Mouse (Mus musculus): ENCODE measurements around the gene Nsf.
A peak's percentile ranks its signal among the peaks of the same experiment; 100 is the strongest.

The Nsf gene

DNA sequence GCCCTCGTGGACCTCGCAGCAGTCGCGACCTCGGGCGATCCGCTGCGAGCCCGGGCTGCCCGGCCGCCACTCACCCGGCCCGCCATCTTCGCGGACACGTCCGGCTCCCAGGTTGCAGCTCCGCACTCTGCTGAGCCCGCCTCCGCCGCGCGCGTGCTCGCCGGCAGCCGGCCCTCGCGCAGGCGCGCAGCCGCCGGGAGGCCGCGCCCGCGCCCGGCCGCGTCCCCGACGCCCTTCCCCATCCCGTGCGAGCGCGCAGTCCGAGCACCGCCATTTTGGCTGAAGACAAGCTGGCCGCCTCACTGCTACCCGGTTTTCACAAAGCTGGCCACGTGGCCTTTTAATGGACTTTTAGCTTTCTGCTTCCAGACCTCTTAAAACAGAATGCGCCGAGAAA lies at the start of gene Nsf:
TSS of gene Nsf (minus strand) at position 161 of the 397 bp plus-strand sequence.
- peak; percentile 86 for DNase-seq

DNA sequence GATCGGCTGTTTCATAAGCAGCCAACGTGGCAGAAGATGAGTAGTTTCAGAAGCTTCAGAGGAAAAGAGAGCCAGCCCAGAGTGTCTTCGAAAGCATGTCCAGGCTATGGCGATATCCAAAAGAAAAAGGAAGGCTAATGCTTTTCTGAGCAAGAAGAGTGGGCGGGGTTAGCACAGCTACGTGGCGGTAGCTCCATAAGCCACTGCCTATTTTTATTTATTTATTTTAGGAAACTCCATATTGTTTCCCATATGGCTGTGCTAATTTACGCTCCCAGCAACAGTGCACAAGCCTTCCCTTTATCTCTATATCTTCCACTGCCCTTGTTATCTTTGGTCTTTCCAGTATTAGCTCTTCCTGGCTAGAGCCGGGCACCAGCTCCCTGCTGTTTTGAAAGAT lies 49.5 kb upstream of the Nsf start:
- no peak for DNase-seq

DNA sequence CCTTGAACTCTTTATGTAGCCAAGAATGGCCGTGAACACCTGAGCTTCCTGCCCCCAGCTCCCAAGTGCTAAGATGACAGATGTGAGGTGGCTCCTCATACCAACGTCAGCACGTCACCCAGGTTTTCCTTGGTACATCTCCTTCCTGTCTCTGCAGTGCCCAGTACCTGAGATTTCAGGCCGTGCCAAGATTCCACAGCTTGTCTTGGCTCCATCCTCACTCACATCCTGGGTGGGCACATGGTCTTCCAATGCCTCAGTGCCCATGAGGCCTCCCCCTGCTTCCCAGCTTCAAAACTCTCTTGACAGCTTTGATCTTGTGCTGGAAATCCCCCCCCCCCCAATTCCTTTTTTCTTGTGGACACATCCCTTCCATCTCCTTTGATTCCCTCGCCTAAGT lies 48.3 kb upstream of the Nsf start:
- DNase-seq: no peak

DNA sequence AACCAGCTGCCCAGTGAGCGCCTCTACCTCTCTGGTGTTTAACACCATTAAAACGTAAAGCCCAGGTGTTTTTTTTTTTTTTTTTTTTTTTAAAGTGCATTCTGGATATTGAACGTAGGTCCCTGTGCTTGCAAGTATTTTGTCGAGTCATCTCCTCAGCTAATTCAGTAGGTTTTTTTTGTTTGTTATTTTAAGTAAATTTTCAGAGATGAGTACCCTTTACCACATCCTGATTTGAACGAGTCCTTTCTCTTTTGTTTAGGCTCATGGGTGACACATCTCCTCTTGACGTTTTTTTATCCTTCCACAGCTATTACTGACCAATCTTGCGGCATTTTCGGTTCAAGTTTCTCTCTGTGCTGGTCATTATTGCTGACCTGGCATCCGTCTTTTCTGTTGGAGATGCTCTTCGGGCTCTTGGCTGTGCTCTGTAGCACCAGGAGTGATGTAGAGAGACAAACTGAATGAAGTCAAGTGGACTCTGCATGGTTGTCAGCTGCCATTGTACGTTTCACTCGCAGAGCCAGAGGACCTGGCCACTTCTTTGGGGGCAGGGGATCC lies 47.6 kb upstream of the Nsf start:
- no peak for DNase-seq

DNA sequence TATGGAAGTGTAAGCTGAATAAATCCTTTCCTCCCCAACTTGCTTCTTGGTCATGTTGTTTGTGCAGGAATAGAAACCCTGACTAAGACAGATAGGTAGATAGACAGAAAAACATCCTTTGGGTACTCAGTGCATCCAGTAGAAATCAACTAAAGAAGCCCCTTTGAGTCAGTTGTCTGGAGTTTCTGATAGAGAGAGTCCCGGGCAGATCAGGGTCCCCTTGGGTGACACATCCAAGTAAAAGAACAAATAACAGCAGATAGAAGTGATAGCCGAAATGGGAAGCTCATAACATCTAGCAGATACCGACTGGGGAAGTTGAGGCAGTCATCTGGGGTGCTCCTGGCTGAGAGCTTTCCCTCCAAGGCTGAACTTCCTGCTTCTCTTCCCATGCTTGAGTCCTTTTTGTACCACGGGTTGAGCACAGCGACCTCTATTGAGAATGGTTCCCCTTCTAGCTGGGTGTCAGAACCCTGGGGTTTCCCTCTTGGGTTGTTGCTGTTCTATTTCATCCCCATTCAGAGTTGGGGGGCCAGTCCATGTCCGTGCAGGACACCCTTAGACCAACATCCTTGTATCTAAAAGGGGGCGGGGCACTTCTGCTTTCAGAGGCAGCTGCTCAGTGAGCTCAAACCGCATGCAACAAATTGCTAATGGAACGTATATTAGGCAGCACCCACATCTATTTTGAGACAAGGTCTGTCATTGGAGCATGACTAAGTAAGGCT lies 47.0 kb upstream of the Nsf start:
- peak; percentile 72 for DNase-seq

DNA sequence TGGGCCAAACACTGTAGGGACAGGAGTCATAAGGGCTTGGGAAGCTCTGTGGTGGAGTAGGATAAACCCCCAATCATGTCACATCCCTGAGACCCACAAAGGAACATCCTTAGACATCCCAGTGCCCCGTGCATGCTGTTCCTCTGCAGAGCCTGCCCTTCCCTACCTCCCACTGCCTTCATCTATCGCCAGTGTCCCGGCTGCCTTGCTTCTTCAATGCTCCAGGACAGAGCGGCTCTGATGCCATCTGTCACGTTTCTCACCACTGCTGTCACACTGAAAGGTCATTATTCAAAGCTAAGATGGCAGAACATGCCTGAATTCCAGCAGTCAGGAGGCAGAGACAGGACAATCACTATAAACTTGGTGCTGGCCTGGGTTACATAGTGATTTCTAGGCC lies 44.9 kb upstream of the Nsf start:
- DNase-seq: no peak

DNA sequence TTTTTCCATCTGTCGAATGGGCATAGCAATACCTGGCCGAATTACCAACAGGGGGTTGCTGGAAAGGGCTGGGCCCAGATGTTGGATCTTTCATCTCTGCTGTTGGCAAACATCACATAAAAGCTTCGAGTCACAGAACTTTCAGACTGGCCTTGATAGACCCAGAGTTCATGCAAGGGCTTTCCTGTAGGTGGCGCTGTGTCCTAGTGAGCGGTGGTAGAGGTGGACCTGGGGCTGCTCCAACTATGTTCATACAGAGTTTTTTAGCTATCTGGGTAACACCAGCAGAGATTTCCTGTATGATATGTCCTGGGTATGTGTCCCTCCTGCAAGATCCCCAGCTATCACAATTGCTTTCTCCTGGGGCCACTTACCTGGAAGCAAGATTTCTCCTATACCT lies 43.5 kb upstream of the Nsf start:
- DNase-seq: peak; percentile 65

DNA sequence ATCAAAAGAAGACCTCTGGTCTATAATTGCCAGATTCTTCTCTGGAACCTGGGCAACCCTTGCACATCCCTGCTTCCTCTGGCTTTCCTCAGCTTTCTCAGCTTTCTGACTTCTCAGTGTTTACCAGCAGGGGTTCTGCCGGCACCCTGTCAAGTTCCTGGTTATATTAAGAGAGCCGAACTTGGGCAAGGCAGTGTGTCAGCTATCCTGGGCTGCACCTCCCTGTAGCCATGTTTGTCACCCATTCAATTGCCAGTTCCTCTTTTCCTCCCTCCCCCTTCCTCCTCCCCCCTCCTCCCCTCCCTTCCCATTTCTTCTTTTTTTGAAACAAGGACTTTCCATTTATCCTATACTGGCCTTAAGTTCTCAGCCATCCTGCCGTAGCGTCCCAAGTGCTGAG lies 38.8 kb upstream of the Nsf start:
- no peak for DNase-seq

DNA sequence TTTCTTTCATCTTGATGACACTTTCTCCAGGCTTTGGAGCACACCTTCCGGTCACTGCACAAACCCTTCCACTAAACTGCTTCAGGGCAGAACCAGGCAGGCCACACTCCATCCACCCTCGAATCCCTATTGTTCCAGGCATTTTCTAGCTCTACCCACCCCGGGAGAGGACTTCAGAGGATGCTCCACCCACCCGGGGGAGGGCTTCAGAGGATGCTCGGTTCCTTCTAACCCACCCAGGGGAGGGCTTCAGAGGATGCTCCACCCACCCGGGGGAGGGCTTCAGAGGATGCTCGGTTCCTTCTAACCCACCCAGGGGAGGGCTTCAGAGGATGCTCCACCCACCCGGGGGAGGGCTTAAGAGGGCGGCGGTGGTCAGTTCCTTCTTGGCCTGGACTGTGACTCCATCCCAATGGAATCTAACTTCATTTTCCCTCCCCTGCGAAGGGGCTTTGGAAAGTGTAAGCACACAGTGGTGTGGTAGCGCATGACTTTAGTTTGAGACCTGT lies 36.2 kb upstream of the Nsf start:
- DNase-seq: peak; percentile 46

DNA sequence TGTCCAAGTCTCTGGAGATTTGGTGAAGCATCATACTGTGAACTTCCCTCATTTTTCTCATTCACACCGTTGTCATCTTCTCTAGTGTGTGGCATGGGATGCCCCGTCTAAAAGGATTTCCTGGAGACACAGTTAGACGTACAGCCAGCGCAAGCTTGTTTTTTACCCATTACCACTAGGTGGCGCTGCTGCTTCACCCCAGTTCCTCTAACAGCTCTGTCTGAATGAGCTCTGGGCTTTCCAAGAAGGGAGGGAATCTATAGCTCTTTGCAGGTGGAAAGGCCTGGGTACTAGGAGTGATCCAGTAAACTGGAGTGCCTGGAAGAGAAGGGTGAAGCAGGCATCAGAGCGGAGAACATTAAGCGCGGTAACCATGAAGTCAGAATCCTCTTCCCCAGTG lies 33.6 kb upstream of the Nsf start:
- DNase-seq: peak; percentile 71

DNA sequence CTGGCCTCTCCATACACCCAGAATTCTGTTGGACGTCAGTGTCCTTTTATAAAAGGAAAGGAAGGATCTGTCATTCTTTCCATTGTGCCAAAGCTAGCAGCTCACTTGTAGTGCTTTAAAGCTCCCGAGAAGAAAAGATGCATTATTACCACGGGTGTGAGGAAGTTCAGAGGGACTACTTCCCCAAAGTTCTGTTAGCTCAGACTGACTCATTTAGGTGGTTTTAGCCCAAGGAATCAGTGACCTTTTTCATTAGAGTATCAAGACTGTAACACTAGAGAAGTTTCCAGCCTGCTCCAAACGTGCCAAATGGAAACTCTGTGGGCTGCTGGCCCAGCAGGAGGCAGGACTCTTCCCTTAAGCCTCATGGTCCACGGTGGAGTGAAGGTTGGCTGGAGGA lies 30.2 kb upstream of the Nsf start:
- peak; percentile 9 for DNase-seq

DNA sequence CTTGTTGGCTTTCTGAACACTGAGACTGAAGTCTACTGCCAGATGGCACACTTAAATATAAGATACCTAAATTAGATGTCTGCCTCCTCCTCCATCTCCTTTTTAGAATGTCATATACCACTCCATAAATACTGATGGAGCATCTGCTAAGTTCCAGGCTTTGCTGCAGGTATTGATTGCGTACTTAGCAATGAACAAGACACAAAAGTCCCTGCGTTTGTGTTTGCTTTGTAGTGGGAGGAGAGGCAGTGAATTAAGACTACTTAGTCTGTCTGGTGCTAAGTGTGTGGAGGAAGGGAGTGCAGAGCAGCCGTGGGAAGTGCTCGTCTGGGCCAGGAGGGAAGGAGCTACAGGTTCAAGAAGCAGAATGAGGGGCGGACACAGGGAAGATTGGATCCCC lies 28.0 kb upstream of the Nsf start:
- no peak for DNase-seq

DNA sequence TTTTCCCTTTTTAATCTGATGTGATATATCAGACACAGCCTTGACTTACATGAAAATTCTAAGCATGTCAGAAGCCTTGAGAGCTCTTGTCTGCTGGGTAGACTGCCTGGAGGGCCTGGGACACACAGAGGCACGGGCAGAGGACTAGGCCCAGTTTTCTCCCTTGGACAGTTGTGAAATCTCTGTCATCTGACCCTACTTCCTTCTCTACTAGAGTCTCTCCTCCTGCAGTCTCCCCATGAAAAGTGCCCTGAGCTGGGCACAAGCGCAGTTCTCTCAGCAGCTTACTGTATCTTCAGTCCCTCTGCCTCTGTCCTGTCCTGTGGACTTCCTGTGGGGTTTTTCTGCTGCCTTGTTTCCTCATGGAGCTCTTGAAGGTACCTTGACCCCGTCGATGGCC lies 25.5 kb upstream of the Nsf start:
- DNase-seq: peak; percentile 46

DNA sequence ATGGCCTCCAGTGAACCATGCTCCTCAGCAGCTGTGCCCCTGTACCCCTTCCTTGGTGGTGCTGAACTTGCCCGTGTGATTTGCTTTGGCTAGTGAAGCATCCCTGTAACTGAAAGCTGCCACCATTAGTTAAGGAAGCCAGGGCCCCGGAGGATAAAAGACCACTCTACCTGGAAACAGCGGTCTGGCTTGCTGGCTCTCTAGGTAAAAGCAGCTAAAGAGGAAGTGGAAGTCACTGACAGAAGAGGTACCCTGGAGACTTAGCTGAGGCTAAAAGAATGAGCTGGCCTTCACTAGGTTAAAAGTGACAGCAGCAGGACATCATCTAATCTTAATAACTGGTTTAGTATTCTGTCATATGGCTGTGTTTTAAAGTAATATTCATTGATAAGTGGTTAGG lies 17.0 kb upstream of the Nsf start:
- no peak for DNase-seq

DNA sequence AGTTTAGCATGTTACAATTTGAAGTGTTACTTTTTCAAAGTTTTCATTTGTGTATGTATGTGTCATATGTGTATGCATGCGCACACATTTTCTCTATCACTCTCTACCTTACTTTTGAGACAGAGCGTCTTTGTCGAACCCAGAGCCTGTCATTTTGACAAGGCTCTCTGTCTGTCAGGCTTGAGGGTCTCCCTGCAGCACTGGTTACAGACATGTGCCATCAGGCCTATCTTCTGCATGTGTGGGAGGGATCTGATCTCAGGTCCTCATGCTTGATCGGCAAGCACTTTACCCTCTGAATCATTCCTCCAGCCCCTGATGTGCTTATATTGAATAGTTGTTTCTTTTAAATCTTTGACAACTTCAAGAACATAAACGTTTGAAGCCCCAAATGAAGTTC lies 15.4 kb upstream of the Nsf start:
- DNase-seq: no peak

DNA sequence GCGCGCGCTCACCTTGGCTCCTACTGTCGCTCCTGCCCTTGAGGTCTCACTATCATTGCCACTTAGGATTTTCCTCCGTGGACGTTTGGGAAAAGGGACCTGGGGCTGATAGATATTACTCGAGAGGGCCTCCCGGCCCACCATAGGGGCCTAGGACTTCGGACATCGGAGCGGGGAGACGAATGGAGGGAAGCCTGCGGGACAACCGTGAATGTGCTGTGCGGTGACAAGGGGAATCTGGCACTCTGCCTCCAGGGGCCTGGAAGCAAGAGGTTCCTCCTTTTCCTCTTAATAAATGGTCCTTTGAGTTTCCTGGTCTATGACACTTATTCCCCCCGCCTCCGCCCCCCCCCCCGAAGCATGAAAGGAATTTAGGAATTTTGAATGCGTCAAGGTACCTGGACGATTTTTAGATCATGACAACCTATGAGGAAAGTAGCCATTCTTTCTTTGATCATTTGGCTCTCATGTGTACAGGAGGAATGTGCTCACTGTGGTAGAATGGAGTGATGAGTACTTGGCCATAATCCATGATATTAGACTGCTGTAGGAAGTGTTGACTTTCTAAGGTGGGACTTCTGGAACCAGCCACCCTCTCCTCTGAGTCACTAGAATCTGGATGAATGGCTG lies 13.4 kb upstream of the Nsf start:
- peak; percentile 26 for DNase-seq

DNA sequence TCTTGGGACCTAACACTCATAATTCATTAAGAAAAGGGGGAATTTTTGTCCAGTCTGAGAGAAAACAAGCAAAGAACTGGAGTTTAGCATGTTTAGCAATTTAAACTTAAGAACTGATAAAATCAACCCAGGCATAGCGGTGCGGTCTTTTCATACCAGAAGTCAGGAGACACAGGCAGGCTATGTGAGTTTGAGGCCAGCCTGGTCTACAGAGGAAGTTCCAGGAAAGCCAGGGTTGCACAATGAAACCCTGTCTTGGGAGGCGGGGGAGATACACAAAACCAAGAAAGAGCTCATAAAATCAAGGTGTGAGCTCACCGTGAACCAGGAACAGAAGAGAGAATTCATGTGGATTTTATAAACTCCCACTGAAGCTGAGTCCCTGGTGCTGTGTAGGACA lies 3.0 kb upstream of the Nsf start:
- peak; percentile 27 for DNase-seq

DNA sequence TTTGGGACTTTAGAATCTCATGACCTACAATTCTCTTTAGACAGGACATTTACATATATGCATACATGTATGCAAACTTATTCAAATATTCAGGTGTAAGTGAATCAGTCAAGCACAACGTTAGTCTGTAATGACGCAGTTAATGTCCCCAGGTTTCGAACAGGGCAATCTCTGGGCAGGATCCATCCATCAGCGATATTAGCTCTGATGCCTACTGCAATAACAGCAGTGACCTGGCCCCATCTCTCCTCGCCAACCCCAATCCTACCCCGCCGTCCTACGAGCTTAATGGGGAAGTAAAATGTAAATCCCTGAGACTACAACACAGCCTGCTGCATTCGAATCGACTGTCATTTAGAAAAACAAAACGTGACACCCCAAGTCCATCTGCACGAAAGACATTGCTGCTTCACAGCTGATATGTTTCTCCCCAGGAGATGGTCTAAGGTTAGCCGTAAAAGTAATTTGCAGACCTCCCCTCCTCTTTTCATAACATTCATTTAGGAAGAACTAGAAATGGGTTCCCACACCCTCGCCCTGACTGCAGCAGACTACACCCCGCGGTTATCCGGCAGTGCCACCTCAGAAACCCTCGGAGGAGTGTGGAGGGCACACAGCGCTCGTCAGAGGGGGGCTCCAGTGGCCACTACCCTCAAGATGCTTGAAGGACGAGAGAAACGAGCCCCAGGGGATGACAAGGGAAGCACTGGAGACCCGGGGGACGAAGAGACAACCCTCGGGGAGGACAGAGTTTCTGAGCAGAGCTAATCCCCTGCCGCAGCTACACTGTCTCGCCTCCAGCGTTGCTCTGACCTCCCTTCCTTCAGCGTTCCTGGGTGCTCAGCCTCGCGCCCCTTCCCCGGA lies 592 bp downstream of the Nsf start:
- peak; percentile 16 for DNase-seq

DNA sequence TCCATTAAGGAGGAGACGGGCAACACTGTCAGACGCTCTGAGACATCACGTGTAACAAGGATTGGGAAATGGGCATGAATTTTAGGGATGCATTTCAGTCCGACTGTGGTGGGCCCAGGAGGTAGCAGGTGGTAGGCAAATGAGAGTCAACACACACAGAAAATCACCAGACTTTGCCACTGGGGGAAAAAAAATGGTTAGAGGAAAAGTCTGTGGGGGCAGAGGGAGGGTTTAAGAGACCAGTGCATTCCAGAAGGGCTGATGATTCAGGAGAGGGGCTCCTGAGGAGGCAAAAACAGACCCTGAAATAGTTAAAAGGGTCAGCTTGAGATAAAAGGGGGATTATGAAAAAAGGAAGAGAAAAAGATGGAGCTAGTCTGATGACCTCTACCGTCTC lies 1.2 kb downstream of the Nsf start:
- DNase-seq: no peak

DNA sequence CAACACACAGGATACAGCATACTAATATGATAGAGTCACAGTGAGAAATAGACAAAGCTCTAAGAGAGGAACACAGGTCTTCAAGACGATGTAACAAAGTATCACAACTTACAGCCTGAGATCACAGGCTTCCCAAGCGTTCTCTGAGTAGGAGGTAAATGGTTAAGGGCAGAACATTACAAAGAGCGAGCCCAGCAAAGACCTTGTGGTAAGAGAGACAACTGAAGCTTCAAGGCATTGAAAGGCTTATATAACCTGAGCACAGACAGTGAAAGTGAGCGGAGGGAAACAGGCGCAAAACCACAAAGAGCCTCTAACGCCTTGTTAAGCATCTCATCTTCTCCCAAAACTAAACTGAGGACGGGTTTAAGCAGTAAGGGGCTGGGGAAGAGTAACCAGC lies 2.8 kb downstream of the Nsf start:
- DNase-seq: no peak

DNA sequence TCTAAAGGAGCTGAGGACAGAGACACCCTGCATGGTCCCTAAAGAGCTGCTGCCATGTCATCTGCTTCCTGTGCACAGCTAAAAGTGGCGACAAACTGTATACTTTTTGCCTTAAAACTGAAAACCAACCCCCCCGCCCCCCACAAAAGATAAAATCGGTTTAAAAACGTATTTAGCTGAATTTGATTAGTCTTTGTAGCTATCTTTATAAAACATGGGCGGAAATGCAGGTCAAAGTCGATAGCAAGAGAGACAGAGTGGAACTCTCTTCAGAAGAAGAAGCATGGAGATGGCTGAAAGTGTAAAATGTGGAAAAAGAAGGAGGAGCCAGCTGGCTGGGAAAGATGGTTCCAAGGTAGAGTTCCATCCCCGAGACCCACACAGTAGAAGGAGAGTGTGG lies 4.9 kb downstream of the Nsf start:
- DNase-seq: no peak

DNA sequence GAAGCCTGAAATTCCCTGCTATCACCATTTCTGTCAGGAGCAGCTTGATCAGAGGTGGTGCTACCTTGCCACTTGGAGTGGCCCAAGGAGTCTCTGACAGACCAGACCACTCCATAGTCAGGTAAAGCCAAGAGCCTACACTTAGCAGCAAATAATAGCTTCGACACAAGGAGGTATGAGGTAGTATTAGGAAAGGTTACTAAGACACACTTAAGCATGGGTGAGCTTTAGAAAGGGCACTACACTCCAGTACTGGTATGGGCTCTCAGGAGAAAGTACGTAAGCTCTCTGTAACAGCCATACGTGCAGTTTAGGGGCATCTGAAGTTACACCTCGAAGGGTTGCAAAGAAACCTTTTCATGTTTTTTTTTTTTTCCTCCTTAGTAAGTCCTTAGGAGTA lies 11.1 kb downstream of the Nsf start:
- no peak for DNase-seq

DNA sequence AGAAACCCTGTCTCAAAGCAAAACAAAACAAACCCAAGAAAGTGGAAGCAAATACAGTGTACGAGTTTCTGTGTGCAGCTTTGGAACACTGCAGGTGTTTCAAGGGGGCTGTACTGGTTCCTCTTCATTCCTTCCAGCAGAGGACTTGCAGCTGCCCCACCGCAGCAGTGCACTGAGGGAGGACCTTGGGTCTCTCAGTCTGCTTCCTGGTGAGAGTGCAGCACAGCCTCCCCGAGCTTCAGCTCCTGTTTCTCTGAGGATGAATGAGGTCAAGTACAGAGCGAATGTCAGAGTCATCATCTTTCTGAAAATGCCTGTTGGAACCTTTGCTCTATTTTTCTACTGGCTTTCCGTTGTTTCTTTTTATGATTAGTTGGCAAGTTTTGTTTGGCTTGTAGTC lies 12.5 kb downstream of the Nsf start:
- no peak for DNase-seq

DNA sequence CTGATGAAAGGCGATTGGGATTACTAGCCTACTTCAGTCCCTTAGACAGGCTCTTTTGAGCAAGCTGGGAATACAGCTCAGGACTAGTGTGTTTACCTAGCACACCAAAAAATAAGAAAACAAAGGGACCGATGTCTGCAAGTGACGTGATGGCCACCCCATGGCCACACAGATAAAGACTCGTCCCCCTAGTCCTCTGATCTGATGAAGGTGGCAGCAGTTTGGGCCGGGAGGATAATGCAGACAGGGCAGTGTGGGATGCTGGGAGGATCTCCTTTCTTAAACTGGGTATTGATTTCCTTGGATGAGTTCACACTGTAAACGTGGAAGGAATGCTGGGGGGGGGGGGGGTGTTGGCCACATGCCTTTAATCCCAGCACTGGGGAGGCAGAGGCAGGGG lies 13.0 kb downstream of the Nsf start:
- DNase-seq: no peak

All from lung, postnatal 36 days (tissue).